Mouse (Mus musculus) ES-E14 (cell line): ENCODE results near the gene Ehhadh.

Source experiments
- CHD2 ChIP-seq: IDR thresholded peaks from 2 replicates; pipeline ENCODE4 v1.6.1; 2014; ENCODE audit warnings: mild to moderate bottlenecking, low read depth, low read length, inconsistent platforms
- HCFC1 ChIP-seq: IDR thresholded peaks from 2 replicates; pipeline ENCODE4 v1.6.1; 2012; ENCODE audit warnings: low read length, inconsistent platforms, borderline replicate concordance; ENCODE audit not compliant: insufficient read depth
- ZC3H11A ChIP-seq: IDR thresholded peaks from 2 replicates; pipeline ENCODE4 v1.6.1; 2012; ENCODE audit warnings: low read depth, mild to moderate bottlenecking, inconsistent platforms, low read length, borderline replicate concordance

DNA sequence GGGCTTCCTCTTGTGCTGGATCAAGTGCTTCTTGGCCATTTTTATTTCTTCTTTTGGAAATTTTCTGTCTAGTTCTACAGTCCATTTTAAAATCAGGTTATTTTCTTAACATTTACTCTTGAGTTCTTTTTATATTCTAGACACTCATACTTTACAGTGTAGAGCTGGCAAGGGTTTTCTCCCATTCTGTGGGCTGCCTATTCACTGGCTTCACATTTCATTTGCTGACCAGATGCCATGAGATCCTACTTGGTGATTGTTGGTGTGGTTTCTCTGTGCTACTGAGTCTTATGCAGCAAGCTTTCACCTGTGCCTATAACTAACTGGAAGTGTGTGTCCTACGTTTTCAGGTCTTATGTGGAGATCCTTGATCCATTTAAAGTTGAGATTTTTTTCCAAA is 29.2 kb downstream of the Ehhadh start:
- TF ChIP-seq CHD2 (no peak), HCFC1 (no peak), ZC3H11A (no peak)
